Mouse (Mus musculus): Measurements from ENCODE around the gene Pou2f2. TPM values are rescaled to one million over a fixed set of nuclear protein-coding genes. Genes with fewer than 3 reads are reported as not detected.
A peak's percentile ranks its signal among the peaks of the same experiment; 100 is the strongest.

Pou2f2 gene
- polyA plus RNA-seq, 1 experiment from 2014 or later: 0.55 TPM

GRCm38 (mm10) chr7:25084621-25085020 lies 94.9 kb downstream of the Pou2f2 start:
- Histone ChIP-seq H3K4me2 (no peak overlapping the region), H3K27ac (peak overlapping the region; percentile 5; the same call in 1 of the 2 replicates), H3K9me3 (no peaks in the 10 kb centered on the region), H3K27me3 (no peaks in the 10 kb centered on the region), H3K4me1 (peaks cover 12% of the 10 kb centered on the region; the same call in 1 of the 2 replicates), H3K4me3 (no peak overlapping the region), H3K9ac (no peak overlapping the region), H3K36me3 (peaks cover 61% of the 10 kb centered on the region)
- whole genome bisulfite sequencing: 65% methylated on average over 5 of the region's 5 CpGs
- ATAC-seq (ENCODE audit: borderline replicate concordance, extremely low read depth, low FRiP score, low TSS enrichment): no peak

GRCm38 (mm10) chr7:25082510-25082909 lies 97.0 kb downstream of the Pou2f2 start:
- ATAC-seq (ENCODE audit: borderline replicate concordance, extremely low read depth, low FRiP score, low TSS enrichment): no peak
- 73% methylated on average over 4 of the region's 4 CpGs for WGBS

GRCm38 (mm10) chr7:25080431-25080830 lies 99.1 kb downstream of the Pou2f2 start:
- H3K9me3 ChIP-seq: no peaks in the 10 kb centered on the region
- no peaks in the 10 kb centered on the region for H3K27me3 ChIP-seq
- peaks cover 57% of the 10 kb centered on the region for H3K36me3 ChIP-seq
- no peak overlapping the region for H3K9ac ChIP-seq
- H3K4me2 ChIP-seq: no peak overlapping the region
- peaks cover 22% of the 10 kb centered on the region for H3K4me1 ChIP-seq
- WGBS: 90% methylated on average over 13 of the region's 13 CpGs
- ATAC-seq (ENCODE audit: borderline replicate concordance, extremely low read depth, low FRiP score, low TSS enrichment): no peak
- no peak overlapping the region for H3K27ac ChIP-seq
- H3K4me3 ChIP-seq: no peak overlapping the region

More at GRCm38 (mm10) chr7:25082510-25082909, 97.0 kb downstream of the Pou2f2 start:
- H3K27ac ChIP-seq: no peak overlapping the region
- H3K4me2 ChIP-seq: no peak overlapping the region
- H3K4me3 ChIP-seq: no peak overlapping the region
- H3K9me3 ChIP-seq: no peaks in the 10 kb centered on the region
- no peaks in the 10 kb centered on the region for H3K27me3 ChIP-seq
- H3K9ac ChIP-seq: no peak overlapping the region
- peaks cover 62% of the 10 kb centered on the region for H3K36me3 ChIP-seq
- H3K4me1 ChIP-seq: peaks cover 14% of the 10 kb centered on the region

- H3K36me3 ChIP-seq: peaks cover 49% of the 10 kb centered on the region
- no peak overlapping the region for H3K4me3 ChIP-seq
- peaks cover 22% of the 10 kb centered on the region for H3K4me1 ChIP-seq
- no peaks in the 10 kb centered on the region for H3K27me3 ChIP-seq
- H3K9me3 ChIP-seq: no peaks in the 10 kb centered on the region
- no peak overlapping the region for H3K9ac ChIP-seq
- WGBS: 79% methylated on average over 12 of the region's 12 CpGs
- ATAC-seq (ENCODE audit: borderline replicate concordance, extremely low read depth, low FRiP score, low TSS enrichment): no peak
- no peak overlapping the region for H3K27ac ChIP-seq
- H3K4me2 ChIP-seq: no peak overlapping the region
These were observed 100.0 kb downstream of the Pou2f2 start for GRCm38 (mm10) chr7:25079496-25080026.

- Histone ChIP-seq H3K9me3 (no peaks in the 10 kb centered on the region), H3K4me2 (peak overlapping the region; percentile 58), H3K4me3 (peak overlapping the region; percentile 81), H3K27me3 (no peaks in the 10 kb centered on the region), H3K36me3 (peaks cover 29% of the 10 kb centered on the region), H3K4me1 (peaks cover 29% of the 10 kb centered on the region), H3K27ac (peak overlapping the region; percentile 95), H3K9ac (peak overlapping the region; percentile 87)
- under 1% methylated on average over 33 of the region's 33 CpGs for WGBS
- ATAC-seq (ENCODE audit: borderline replicate concordance, extremely low read depth, low FRiP score, low TSS enrichment): peak; percentile 52
These were observed 102.1 kb downstream of the Pou2f2 start for GRCm38 (mm10) chr7:25077414-25077755.

DNA sequence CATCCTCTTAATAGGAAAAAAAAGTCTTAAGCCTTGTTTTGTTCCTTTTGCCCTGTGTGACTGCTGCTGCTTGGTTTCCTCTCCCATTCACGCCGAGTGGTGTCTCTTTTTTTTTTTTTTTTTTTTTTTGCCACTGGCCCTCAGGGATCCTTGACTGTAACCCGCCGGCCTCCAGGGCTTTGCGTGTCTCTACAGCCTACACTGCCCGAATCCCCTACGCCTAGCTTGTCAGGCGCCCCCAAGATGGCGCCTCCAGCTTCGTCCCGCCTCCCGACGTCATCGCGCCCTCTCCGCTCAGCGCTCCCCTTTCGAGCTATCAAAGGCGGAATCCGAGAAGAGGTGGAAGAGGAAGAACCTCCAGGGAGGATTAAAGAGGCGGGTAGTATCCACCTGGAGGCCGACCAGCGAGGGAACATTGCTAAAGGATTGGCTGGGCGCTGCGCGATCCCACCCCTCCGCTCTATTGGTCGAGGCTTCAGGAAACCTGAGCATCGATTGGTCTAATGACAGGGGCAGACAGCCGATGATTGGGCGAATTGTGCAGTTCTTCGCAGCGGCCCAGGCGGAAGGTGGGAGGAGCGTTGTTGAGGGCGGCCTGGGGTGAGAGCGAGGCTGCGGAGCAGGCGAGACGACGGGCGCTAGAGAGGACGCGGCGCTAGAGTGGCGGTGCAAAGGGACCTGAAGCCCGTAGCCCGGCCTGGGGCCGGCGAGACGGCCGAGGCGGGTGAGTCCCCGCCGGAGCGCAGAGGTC lies 102.7 kb downstream of the Pou2f2 start:
- whole genome bisulfite sequencing: under 1% methylated on average over 56 of the region's 56 CpGs

GRCm38 (mm10) chr7:25076296-25076662 lies 103.2 kb downstream of the Pou2f2 start:
- WGBS: 18% methylated on average over 7 of the region's 7 CpGs
- Histone ChIP-seq H3K4me1 (peaks cover 36% of the 10 kb centered on the region), H3K36me3 (peaks cover 18% of the 10 kb centered on the region), H3K27ac (peak overlapping the region; percentile 94), H3K4me3 (peak overlapping the region; percentile 81), H3K27me3 (no peaks in the 10 kb centered on the region), H3K4me2 (peak overlapping the region; percentile 69), H3K9me3 (no peaks in the 10 kb centered on the region), H3K9ac (peak overlapping the region; percentile 60)
- ATAC-seq (ENCODE audit: borderline replicate concordance, extremely low read depth, low FRiP score, low TSS enrichment): no peak

More for the DNA sequence above, 102.7 kb downstream of the Pou2f2 start:
- Histone ChIP-seq H3K4me3 (peak overlapping the region; percentile 81), H3K36me3 (peaks cover 24% of the 10 kb centered on the region), H3K27me3 (no peaks in the 10 kb centered on the region), H3K9me3 (no peaks in the 10 kb centered on the region), H3K4me1 (peaks cover 31% of the 10 kb centered on the region), H3K4me2 (peak overlapping the region; percentile 69), H3K27ac (peak overlapping the region; percentile 95), H3K9ac (peak overlapping the region; percentile 87)
- peak; percentile 96 for ATAC-seq (ENCODE audit: borderline replicate concordance, extremely low read depth, low FRiP score, low TSS enrichment)

DNA sequence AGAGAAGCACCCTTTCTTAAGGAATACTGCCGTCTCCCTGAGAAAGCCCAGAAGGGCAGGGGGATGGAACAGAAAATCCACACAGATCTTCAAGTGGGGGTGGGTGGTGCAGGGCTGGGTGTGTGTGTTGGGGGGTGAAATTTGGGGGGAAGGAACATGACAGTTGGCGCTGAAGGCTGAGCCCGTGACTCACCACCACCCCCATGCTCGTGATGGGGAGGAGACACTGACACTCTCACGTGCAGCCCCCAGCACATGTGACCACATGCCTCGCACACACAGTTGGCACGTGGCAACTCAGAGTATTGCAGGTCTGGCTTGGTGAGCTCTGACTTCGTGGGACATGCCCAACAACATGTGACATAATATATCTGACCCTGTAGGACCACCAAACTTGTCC lies 105.6 kb downstream of the Pou2f2 start:
- Histone ChIP-seq H3K9ac (no peak overlapping the region), H3K4me1 (peaks cover 44% of the 10 kb centered on the region), H3K36me3 (no peaks in the 10 kb centered on the region), H3K27me3 (no peaks in the 10 kb centered on the region), H3K4me2 (no peak overlapping the region), H3K9me3 (no peaks in the 10 kb centered on the region), H3K4me3 (no peak overlapping the region), H3K27ac (no peak overlapping the region)
- no peak for ATAC-seq (ENCODE audit: borderline replicate concordance, extremely low read depth, low FRiP score, low TSS enrichment)
- WGBS: 73% methylated on average over 8 of the region's 8 CpGs

- Histone ChIP-seq H3K27me3 (no peaks in the 10 kb centered on the region), H3K27ac (peak overlapping the region; percentile 84), H3K4me1 (peaks cover 33% of the 10 kb centered on the region), H3K9ac (peak overlapping the region; percentile 63), H3K36me3 (peaks cover 3% of the 10 kb centered on the region; the same call in 1 of the 2 replicates), H3K4me3 (peak overlapping the region; percentile 60), H3K4me2 (peak overlapping the region; percentile 93), H3K9me3 (no peaks in the 10 kb centered on the region)
- no peak for ATAC-seq (ENCODE audit: borderline replicate concordance, extremely low read depth, low FRiP score, low TSS enrichment)
- 1% methylated on average over 24 of the region's 33 CpGs for WGBS
These were observed 106.7 kb downstream of the Pou2f2 start for GRCm38 (mm10) chr7:25072716-25073390.

GRCm38 (mm10) chr7:25071979-25072715 lies 107.4 kb downstream of the Pou2f2 start, which contains the start of the genes Grik5 and Zfp574:
Gene Grik5, minus strand, starts transcription at chr7:25072346.
Gene Zfp574, plus strand, starts transcription at chr7:25072567.
- peak within 1 kb of the TSS; percentile 60 for H3K4me3 ChIP-seq
- peak within 1 kb of the TSS; percentile 93 for H3K4me2 ChIP-seq
- peaks cover 32% of the 10 kb centered on the region for H3K4me1 ChIP-seq
- H3K27ac ChIP-seq: peak within 1 kb of the TSS; percentile 84
- H3K9me3 ChIP-seq: no peaks in the 10 kb centered on the region
- no peaks in the 10 kb centered on the region for H3K27me3 ChIP-seq
- peak within 1 kb of the TSS; percentile 63 for H3K9ac ChIP-seq
- no peak for ATAC-seq (ENCODE audit: borderline replicate concordance, extremely low read depth, low FRiP score, low TSS enrichment)
- WGBS: 1% methylated on average over 22 of the region's 28 CpGs
- peaks cover 11% of the 10 kb centered on the region; the same call in 1 of the 2 replicates for H3K36me3 ChIP-seq

- whole genome bisulfite sequencing: 21% methylated on average over 2 of the region's 2 CpGs
- H3K27ac ChIP-seq: no peak overlapping the region
- no peak overlapping the region for H3K4me3 ChIP-seq
- no peak overlapping the region for H3K4me2 ChIP-seq
- H3K9ac ChIP-seq: no peak overlapping the region
- no peak for ATAC-seq (ENCODE audit: borderline replicate concordance, extremely low read depth, low FRiP score, low TSS enrichment)
- no peaks in the 10 kb centered on the region for H3K9me3 ChIP-seq
- no peaks in the 10 kb centered on the region for H3K27me3 ChIP-seq
- peaks cover 24% of the 10 kb centered on the region; the same call in 1 of the 2 replicates for H3K4me1 ChIP-seq
- H3K36me3 ChIP-seq: peaks cover 29% of the 10 kb centered on the region; the same call in 1 of the 2 replicates
These were observed 110.8 kb downstream of the Pou2f2 start for GRCm38 (mm10) chr7:25068724-25069123.
